Mouse (Mus musculus) testis, adult 2 months (tissue): ENCODE results near the gene 4930568D16Rik. TPM values are rescaled to one million over a fixed set of nuclear protein-coding genes. Genes with fewer than 3 reads are reported as not detected.

ENCODE experiments used
- H3K27ac ChIP-seq: fragments of 200-500 bp; 2 replicates; pipeline ENCODE4 v1.5.1; 2012; ENCODE audit warnings: low read depth, low read length; ENCODE audit not compliant: control insufficient read depth, insufficient read depth
- H3K27me3 ChIP-seq: fragments of 200-500 bp; 2 replicates; pipeline ENCODE4 v1.6.1; 2012; ENCODE audit warnings: mild to moderate bottlenecking, low read length, moderate library complexity; ENCODE audit not compliant: control insufficient read depth, insufficient read depth
- H3K36me3 ChIP-seq: fragments of 200-500 bp; 2 replicates; pipeline ENCODE4 v1.6.1; 2012; ENCODE audit warnings: mild to moderate bottlenecking, low read length; ENCODE audit not compliant: control insufficient read depth, insufficient read depth
- H3K4me1 ChIP-seq: fragments of 200-500 bp; 2 replicates; pipeline ENCODE4 v1.6.1; 2012; ENCODE audit warnings: low read length; ENCODE audit not compliant: control insufficient read depth, insufficient read depth
- H3K4me3 ChIP-seq: fragments of 200-500 bp; 2 replicates; pipeline ENCODE4 v1.5.1; 2012; ENCODE audit warnings: low read depth, mild to moderate bottlenecking, low read length, moderate library complexity, mixed read lengths; ENCODE audit not compliant: control insufficient read depth
- CTCF ChIP-seq: fragments of 200-500 bp; IDR thresholded peaks from 2 replicates; pipeline ENCODE4 v1.5.1; 2012; ENCODE audit warnings: low read depth, mild to moderate bottlenecking, inconsistent platforms, low read length, moderate library complexity; ENCODE audit not compliant: control insufficient read depth, insufficient read depth, insufficient replicate concordance
- POLR2A ChIP-seq: fragments of 200-500 bp; IDR thresholded peaks from 2 replicates; pipeline ENCODE4 v1.6.1; 2012; ENCODE audit warnings: low read depth, mild to moderate bottlenecking, inconsistent platforms, low read length, moderate library complexity; ENCODE audit not compliant: control insufficient read depth
- polyA plus RNA-seq: library from polyadenylated mRNA; depleted of rRNA; stranded (reverse); fragments of >200 nt; gene quantifications from 2 replicates; pipeline ENCODE4 v1.2.3, GENCODE M21; 2012; rRNA removed

Gene 4930568D16Rik
- polyA plus RNA-seq = 4.1 and 7.1 TPM in 2 replicates

DNA sequence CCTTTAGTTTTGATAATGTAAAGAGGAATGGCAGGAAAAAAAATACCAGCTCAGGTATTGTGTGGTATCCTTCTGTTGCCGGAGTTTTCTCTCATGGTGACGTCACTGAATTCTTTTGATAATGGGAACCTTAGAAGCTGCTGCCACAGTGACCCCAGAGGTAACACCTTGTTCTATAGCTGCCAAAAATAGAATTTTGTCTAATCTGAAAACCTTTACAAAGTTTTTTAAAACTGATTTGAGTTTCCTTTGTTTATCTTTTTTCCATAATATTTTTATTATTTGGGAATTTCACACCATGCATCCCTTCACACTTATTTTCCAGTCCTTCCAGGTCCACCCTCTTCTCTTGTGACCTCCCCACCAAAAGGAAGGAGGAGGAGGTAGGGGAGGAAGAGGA lies at the start of gene 4930568D16Rik:
4930568D16Rik (minus strand) TSS at position 101 of the 400 bp plus-strand sequence.
- Histone ChIP-seq H3K36me3 (no peaks in the 10 kb centered on the region), H3K4me3 (peak within 1 kb of the TSS; percentile 32), H3K4me1 (no peaks in the 10 kb centered on the region), H3K27ac (no peak within 1 kb of the TSS), H3K27me3 (no peaks in the 10 kb centered on the region)
- TF ChIP-seq CTCF = no peak
- TF ChIP-seq POLR2A = no peak

GRCm38 (mm10) chr2:35417231-35417630 lies 49.7 kb upstream of the 4930568D16Rik start:
- H3K4me1 ChIP-seq = no peaks in the 10 kb centered on the region
- H3K4me3 ChIP-seq = no peak overlapping the region
- TF ChIP-seq CTCF (no peak), POLR2A (no peak)
- no peak overlapping the region for H3K27ac ChIP-seq
- no peaks in the 10 kb centered on the region for H3K27me3 ChIP-seq
- no peaks in the 10 kb centered on the region for H3K36me3 ChIP-seq

DNA sequence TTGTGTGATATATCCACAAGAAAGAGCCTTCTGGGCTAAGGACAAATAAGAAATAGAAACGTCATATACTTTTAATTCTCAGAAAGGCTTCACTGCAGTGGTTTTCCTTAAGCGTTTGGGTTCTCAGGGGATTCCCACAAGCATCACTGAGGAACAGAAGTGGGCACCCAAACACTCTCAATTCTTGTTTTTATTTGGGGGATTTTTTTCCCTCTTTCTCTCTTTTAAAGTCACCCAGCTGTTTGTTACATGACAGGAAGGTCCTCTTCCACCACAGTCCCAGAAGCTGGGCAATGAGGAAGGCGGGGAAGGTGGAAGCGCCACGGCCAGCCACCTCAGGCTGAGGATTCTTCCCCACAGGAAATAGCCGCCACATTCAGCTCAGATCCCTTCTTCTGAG lies 48.9 kb upstream of the 4930568D16Rik start:
- Histone ChIP-seq H3K27ac (no peak overlapping the region), H3K27me3 (no peaks in the 10 kb centered on the region), H3K4me1 (no peaks in the 10 kb centered on the region), H3K4me3 (no peak overlapping the region), H3K36me3 (no peaks in the 10 kb centered on the region)
- TF ChIP-seq CTCF = no peak
- no peak for TF ChIP-seq POLR2A

GRCm38 (mm10) chr2:35412810-35413209 lies 45.3 kb upstream of the 4930568D16Rik start:
- Histone ChIP-seq H3K4me3 (no peak overlapping the region), H3K27ac (no peak overlapping the region), H3K36me3 (no peaks in the 10 kb centered on the region), H3K27me3 (no peaks in the 10 kb centered on the region), H3K4me1 (peaks cover 3% of the 10 kb centered on the region; the same call in 1 of the 2 replicates)
- TF ChIP-seq CTCF = no peak
- TF ChIP-seq POLR2A = no peak

DNA sequence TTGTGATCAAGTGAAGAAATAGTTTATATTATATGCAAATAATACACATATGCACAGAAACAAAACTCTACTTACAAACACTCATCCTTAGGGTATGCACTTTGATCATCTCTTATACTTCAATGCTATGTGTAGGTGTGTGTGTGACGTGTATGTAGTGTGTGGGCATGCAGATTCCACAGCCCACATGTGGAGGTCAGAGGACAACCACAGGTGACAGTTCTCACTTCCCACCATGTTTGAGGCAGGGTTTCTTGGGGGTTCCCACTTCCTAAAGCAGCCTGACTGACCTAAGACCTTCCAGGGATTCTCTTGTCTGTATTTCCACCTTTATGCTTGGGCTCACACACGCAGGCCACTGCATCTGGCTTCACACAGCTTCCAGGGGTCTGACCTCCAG lies 44.7 kb upstream of the 4930568D16Rik start:
- peaks cover 3% of the 10 kb centered on the region for H3K4me1 ChIP-seq
- H3K36me3 ChIP-seq = no peaks in the 10 kb centered on the region
- no peak overlapping the region for H3K4me3 ChIP-seq
- no peaks in the 10 kb centered on the region for H3K27me3 ChIP-seq
- H3K27ac ChIP-seq = no peak overlapping the region
- no peak for TF ChIP-seq POLR2A
- no peak for TF ChIP-seq CTCF

GRCm38 (mm10) chr2:35411640-35412190 lies 44.2 kb upstream of the 4930568D16Rik start:
- TF ChIP-seq CTCF (no peak), POLR2A (no peak)
- peaks cover 3% of the 10 kb centered on the region for H3K4me1 ChIP-seq
- H3K36me3 ChIP-seq = no peaks in the 10 kb centered on the region
- no peak overlapping the region for H3K4me3 ChIP-seq
- no peak overlapping the region for H3K27ac ChIP-seq
- H3K27me3 ChIP-seq = no peaks in the 10 kb centered on the region

- no peak overlapping the region for H3K4me3 ChIP-seq
- H3K27me3 ChIP-seq = no peaks in the 10 kb centered on the region
- H3K36me3 ChIP-seq = no peaks in the 10 kb centered on the region
- H3K27ac ChIP-seq = no peak overlapping the region
- TF ChIP-seq POLR2A = no peak
- TF ChIP-seq CTCF = no peak
- peaks cover 3% of the 10 kb centered on the region for H3K4me1 ChIP-seq
These were observed 41.9 kb upstream of the 4930568D16Rik start for GRCm38 (mm10) chr2:35409466-35409865.
